In genomic region chr17:23660876-23661200, GRCm38 (mm10) we compare ENCODE assay signal across 9 mouse cellular contexts. TPM values are rescaled to one million over a fixed set of nuclear protein-coding genes. Genes with fewer than 3 reads are reported as not detected.
DNase-seq lines count a peak whose midpoint lies in the region; ATAC-seq and TF ChIP-seq lines count a peak whose summit lies in the region.
"Had no signal": no experiment of that assay in that cellular context is flagged by ENCODE, and none has a peak within 500 bp of the region (broad histone marks: within the 10 kb centered on the region; RNA-seq: fewer than 3 reads in every experiment).

No protein-coding gene starts in this region.

- H3K9ac ChIP-seq in hindbrain, embryonic 16.5 days (ENCODE audit: low read depth, low read length), result no peak overlapping the region
- peak overlapping the region; percentile 51 for H3K9ac ChIP-seq in lung, embryonic 16.5 days (ENCODE audit: low read length)

- H3K27me3 ChIP-seq in hindbrain, embryonic 10.5 days (ENCODE audit: insufficient read depth, poor library complexity, severe bottlenecking), result peaks cover 45% of the 10 kb centered on the region
- H3K27me3 ChIP-seq in hindbrain, embryonic 16.5 days (replicated peaks; ENCODE audit: control insufficient read depth, insufficient read depth, low read length), result peaks cover 32% of the 10 kb centered on the region
- peaks cover 11% of the 10 kb centered on the region for H3K27me3 ChIP-seq in lung, embryonic 16.5 days (ENCODE audit: control insufficient read depth, insufficient read depth, low read depth, low read length)

- TF ChIP-seq CTCF in bone marrow, adult 2 months (IDR thresholded peaks at IDR 0.05; ENCODE audit: control insufficient read depth, insufficient read depth, low read length), result no peak

- no peaks in the 10 kb centered on the region for H3K36me3 ChIP-seq in hindbrain, embryonic 10.5 days
- no peaks in the 10 kb centered on the region for H3K36me3 ChIP-seq in hindbrain, embryonic 16.5 days (ENCODE audit: control insufficient read depth, insufficient read depth, low read length)
- H3K36me3 ChIP-seq in lung, embryonic 16.5 days (ENCODE audit: control insufficient read depth, insufficient read depth, low read length), result no peaks in the 10 kb centered on the region

- ATAC-seq in hindbrain, embryonic 16.5 days, result no peak
- peak; percentile 30 to 60; a peak in 2 of 4 replicates for ATAC-seq in hematopoietic stem cell, adult 5-6 weeks (replicated peaks in 1 of 2; ENCODE audit: insufficient read depth in 1 of 2, low FRiP score in 2 of 2, low TSS enrichment in 1 of 2, low read depth in 1 of 2, poor library complexity in 2 of 2, severe bottlenecking in 2 of 2)
- ATAC-seq in lung, embryonic 16.5 days (ENCODE audit: low read depth), result peak; percentile 58
- ATAC-seq: midbrain, embryonic 16.5 days had no signal

- DNase-seq in hindbrain, embryonic 10.5 days (ENCODE audit: low spot score), result no peak
- no peak for DNase-seq in layer of hippocampus, adult 18-20 months (ENCODE audit: low spot score in 2 of 2)
- DNase-seq in cerebellum, postnatal 4 days (ENCODE audit: low spot score in 2 of 2), result no peak

- H3K27ac ChIP-seq in hindbrain, embryonic 10.5 days, result no peak overlapping the region
- no peak overlapping the region for H3K27ac ChIP-seq in hindbrain, embryonic 16.5 days (ENCODE audit: low read depth, low read length)
- H3K27ac ChIP-seq in bone marrow, adult 2 months (ENCODE audit: control insufficient read depth, insufficient read depth, low read depth, low read length, poor library complexity), result no peak overlapping the region
- 0 out of 2 replicates have a peak overlapping the region, but pooled peaks have one; percentile 26 for H3K27ac ChIP-seq in lung, embryonic 16.5 days (ENCODE audit: low read length)

- no peaks in the 10 kb centered on the region for H3K9me3 ChIP-seq in hindbrain, embryonic 10.5 days
- H3K9me3 ChIP-seq in hindbrain, embryonic 16.5 days (ENCODE audit: control insufficient read depth, low read length), result no peaks in the 10 kb centered on the region
- no peaks in the 10 kb centered on the region for H3K9me3 ChIP-seq in lung, embryonic 16.5 days (ENCODE audit: control insufficient read depth, low read length)

- TF ChIP-seq POLR2A in bone marrow, adult 2 months (IDR thresholded peaks at IDR 0.05; ENCODE audit: borderline replicate concordance, control insufficient read depth, low read depth, low read length), result no peak

- peaks cover 22% of the 10 kb centered on the region for H3K4me1 ChIP-seq in hindbrain, embryonic 10.5 days (replicated peaks)
- H3K4me1 ChIP-seq in hindbrain, embryonic 16.5 days (ENCODE audit: control insufficient read depth, insufficient read depth, low read depth, low read length), result peaks cover 4% of the 10 kb centered on the region; the same call in 1 of the 2 replicates
- no peaks in the 10 kb centered on the region; the same call in 1 of the 2 replicates for H3K4me1 ChIP-seq in bone marrow, adult 2 months (ENCODE audit: control insufficient read depth, insufficient read depth, low read length)
- H3K4me1 ChIP-seq in lung, embryonic 16.5 days (replicated peaks; ENCODE audit: control insufficient read depth, insufficient read depth, low read length), result peaks cover 2% of the 10 kb centered on the region; the same call in 1 of the 2 replicates

- no peak overlapping the region for H3K4me2 ChIP-seq in hindbrain, embryonic 16.5 days (ENCODE audit: low read length)
- peak overlapping the region; percentile 59 for H3K4me2 ChIP-seq in lung, embryonic 16.5 days (ENCODE audit: low read depth, low read length)

- peak overlapping the region; percentile 32; the same call in 1 of the 2 replicates for H3K4me3 ChIP-seq in hindbrain, embryonic 10.5 days
- H3K4me3 ChIP-seq in hindbrain, embryonic 16.5 days (ENCODE audit: low read length), result no peak overlapping the region; the same call in 1 of the 2 replicates
- H3K4me3 ChIP-seq in bone marrow, adult 2 months (replicated peaks; ENCODE audit: control insufficient read depth, low read depth, low read length), result peak overlapping the region; percentile 23
- H3K4me3 ChIP-seq in lung, embryonic 16.5 days (ENCODE audit: low read length), result peak overlapping the region; percentile 47
- H3K4me3 ChIP-seq: erythroblast, embryonic 14.5 days had no signal

- WGBS in hindbrain, embryonic 10.5 days, result 3% methylated on average over 14 of the region's 14 CpGs
- WGBS in hindbrain, embryonic 16.5 days, result 4% methylated on average over 14 of the region's 14 CpGs
- 3% methylated on average over 14 of the region's 14 CpGs for WGBS in bone marrow, adult 2 months
- 1% methylated on average over 14 of the region's 14 CpGs for WGBS in lung, embryonic 16.5 days

RNA-seq across cellular contexts. Expression of gene Bicdl2, which starts 0.5 kb away (rescaled TPM):
- polyA plus RNA-seq in hindbrain, embryonic 10.5 days (2016; fragmentation: Nextera tagmentation; extraction: Ambion mirVana), result 0.41 and 0.51 TPM in 2 replicates
- 0.19 TPM in 1 of 2 replicates, not detected in the other for polyA plus RNA-seq in hindbrain, embryonic 16.5 days (2015; fragmentation: Nextera tagmentation; extraction: Ambion mirVana)
- 0.66 and 2.2 TPM in 2 replicates for polyA plus RNA-seq in bone marrow, adult 2 months (2011; ENCODE audit: insufficient read depth, insufficient read length, low replicate concordance, missing spikeins)
- total RNA-seq in hematopoietic stem cell, adult 5-6 weeks (2017), result not detected in 2 replicates
- 4.3 and 4.7 TPM in 2 replicates for polyA plus RNA-seq in lung, embryonic 16.5 days (2015; fragmentation: Nextera tagmentation; extraction: Ambion mirVana)
- not detected for total RNA-seq in layer of hippocampus, adult 18-20 months (2021)
- polyA plus RNA-seq: erythroblast, embryonic 14.5 days; midbrain, embryonic 16.5 days had no signal

RNA-seq across cellular contexts. Expression of gene Hcfc1r1, which starts 12.6 kb away (rescaled TPM):
- polyA plus RNA-seq in hindbrain, embryonic 10.5 days (2016; fragmentation: Nextera tagmentation; extraction: Ambion mirVana), result 34.0 and 45.4 TPM in 2 replicates
- 150 and 153 TPM in 2 replicates for polyA plus RNA-seq in hindbrain, embryonic 16.5 days (2015; fragmentation: Nextera tagmentation; extraction: Ambion mirVana)
- 28.3 and 54.3 TPM in 2 replicates for polyA plus RNA-seq in bone marrow, adult 2 months (2011; ENCODE audit: insufficient read depth, insufficient read length, low replicate concordance, missing spikeins)
- total RNA-seq in hematopoietic stem cell, adult 5-6 weeks (2017), result 32.0 and 33.6 TPM in 2 replicates
- polyA plus RNA-seq in lung, embryonic 16.5 days (2015; fragmentation: Nextera tagmentation; extraction: Ambion mirVana), result 88.4 and 90.6 TPM in 2 replicates
- total RNA-seq in layer of hippocampus, adult 18-20 months (2021), result 100 to 1,000 TPM; 117 to 122 TPM

RNA-seq across cellular contexts. Expression of gene Thoc6, which starts 12.8 kb away (rescaled TPM):
- polyA plus RNA-seq in hindbrain, embryonic 10.5 days (2016; fragmentation: Nextera tagmentation; extraction: Ambion mirVana), result 72.7 and 80.2 TPM in 2 replicates
- polyA plus RNA-seq in hindbrain, embryonic 16.5 days (2015; fragmentation: Nextera tagmentation; extraction: Ambion mirVana), result 41.3 and 42.1 TPM in 2 replicates
- 15.1 and 27.9 TPM in 2 replicates for polyA plus RNA-seq in bone marrow, adult 2 months (2011; ENCODE audit: insufficient read depth, insufficient read length, low replicate concordance, missing spikeins)
- 34.0 and 48.2 TPM in 2 replicates for total RNA-seq in hematopoietic stem cell, adult 5-6 weeks (2017)
- 49.2 and 50.3 TPM in 2 replicates for polyA plus RNA-seq in lung, embryonic 16.5 days (2015; fragmentation: Nextera tagmentation; extraction: Ambion mirVana)
- 10 to 100 TPM in 1 of 2 experiments, 1 to 10 TPM in 1; 8.8 to 10.0 TPM for total RNA-seq in layer of hippocampus, adult 18-20 months (2021)

RNA-seq across cellular contexts. Expression of gene Mmp25, which starts 15.8 kb away (rescaled TPM):
- polyA plus RNA-seq in hindbrain, embryonic 10.5 days (2016; fragmentation: Nextera tagmentation; extraction: Ambion mirVana), result 1.00 and 1.4 TPM in 2 replicates
- 1.2 and 1.5 TPM in 2 replicates for polyA plus RNA-seq in hindbrain, embryonic 16.5 days (2015; fragmentation: Nextera tagmentation; extraction: Ambion mirVana)
- 4.8 and 18.0 TPM in 2 replicates for polyA plus RNA-seq in bone marrow, adult 2 months (2011; ENCODE audit: insufficient read depth, insufficient read length, low replicate concordance, missing spikeins)
- 2.7 and 5.2 TPM in 2 replicates for total RNA-seq in hematopoietic stem cell, adult 5-6 weeks (2017)
- polyA plus RNA-seq in lung, embryonic 16.5 days (2015; fragmentation: Nextera tagmentation; extraction: Ambion mirVana), result 0.49 and 0.78 TPM in 2 replicates
- total RNA-seq in layer of hippocampus, adult 18-20 months (2021), result under 1 TPM in 1 of 2 experiments, not detected in 1; 0.10 TPM
- polyA plus RNA-seq: erythroblast, embryonic 14.5 days had no signal

RNA-seq across cellular contexts. Expression of gene Tnfrsf12a, which starts 16.4 kb away (rescaled TPM):
- 2.7 and 7.1 TPM in 2 replicates for polyA plus RNA-seq in hindbrain, embryonic 10.5 days (2016; fragmentation: Nextera tagmentation; extraction: Ambion mirVana)
- polyA plus RNA-seq in hindbrain, embryonic 16.5 days (2015; fragmentation: Nextera tagmentation; extraction: Ambion mirVana), result 5.8 and 6.1 TPM in 2 replicates
- 18.0 TPM in 1 of 2 replicates, not detected in the other for polyA plus RNA-seq in bone marrow, adult 2 months (2011; ENCODE audit: insufficient read depth, insufficient read length, low replicate concordance, missing spikeins)
- 6.3 and 24.1 TPM in 2 replicates for total RNA-seq in hematopoietic stem cell, adult 5-6 weeks (2017)
- 22.0 and 23.1 TPM in 2 replicates for polyA plus RNA-seq in lung, embryonic 16.5 days (2015; fragmentation: Nextera tagmentation; extraction: Ambion mirVana)
- 1 to 10 TPM; 6.4 to 7.0 TPM for total RNA-seq in layer of hippocampus, adult 18-20 months (2021)
